Mouse (Mus musculus): ENCODE data around the gene Pacsin3. TPM values are rescaled to one million over a fixed set of nuclear protein-coding genes. Genes with fewer than 3 reads are reported as not detected.

The Pacsin3 gene
- polyA plus RNA-seq, 1 experiment from 2014 or later = 20.0 TPM

GRCm38 (mm10) chr2:91309546-91309945, 53.8 kb downstream of the Pacsin3 start:
- no peaks in the 10 kb centered on the region for H3K36me3 ChIP-seq
- no peak for ATAC-seq (ENCODE audit: low FRiP score)
- H3K27me3 ChIP-seq (replicated peaks) = no peaks in the 10 kb centered on the region

GRCm38 (mm10) chr2:91312578-91313311, 57.0 kb downstream of the Pacsin3 start:
- 30% methylated on average over 10 of the region's 10 CpGs for WGBS
- H3K9me3 ChIP-seq (replicated peaks) = no peaks in the 10 kb centered on the region

More at GRCm38 (mm10) chr2:91309546-91309945, 53.8 kb downstream of the Pacsin3 start:
- Histone ChIP-seq H3K4me1 (peaks cover 4% of the 10 kb centered on the region; the same call in 1 of the 2 replicates), H3K4me3 (replicated peaks) (no peak overlapping the region), H3K27ac (replicated peaks) (no peak overlapping the region), H3K4me2 (no peak overlapping the region), H3K9me3 (replicated peaks) (no peaks in the 10 kb centered on the region), H3K9ac (replicated peaks) (no peak overlapping the region)
- 69% methylated on average over 3 of the region's 3 CpGs for WGBS

GRCm38 (mm10) chr2:91314184-91314583, 58.4 kb downstream of the Pacsin3 start:
- Histone ChIP-seq H3K27ac (replicated peaks) (no peak overlapping the region), H3K9ac (replicated peaks) (no peak overlapping the region), H3K9me3 (replicated peaks) (no peaks in the 10 kb centered on the region), H3K27me3 (replicated peaks) (no peaks in the 10 kb centered on the region), H3K4me1 (peaks cover 4% of the 10 kb centered on the region; the same call in 1 of the 2 replicates), H3K36me3 (0 out of 2 replicates have a peak, but pooled peaks cover 4% of the 10 kb centered on the region), H3K4me3 (replicated peaks) (no peak overlapping the region), H3K4me2 (no peak overlapping the region)
- ATAC-seq (ENCODE audit: low FRiP score) = no peak
- WGBS = 91% methylated on average over 7 of the region's 7 CpGs

More at GRCm38 (mm10) chr2:91312578-91313311, 57.0 kb downstream of the Pacsin3 start:
- no peak overlapping the region for H3K4me3 ChIP-seq (replicated peaks)
- H3K4me1 ChIP-seq = peaks cover 4% of the 10 kb centered on the region; the same call in 1 of the 2 replicates
- no peaks in the 10 kb centered on the region for H3K27me3 ChIP-seq (replicated peaks)
- no peak for ATAC-seq (ENCODE audit: low FRiP score)
- H3K4me2 ChIP-seq = no peak overlapping the region
- H3K36me3 ChIP-seq = 0 out of 2 replicates have a peak, but pooled peaks cover 4% of the 10 kb centered on the region
- no peak overlapping the region for H3K9ac ChIP-seq (replicated peaks)
- 0 out of 2 replicates have a peak overlapping the region, but pooled peaks have one; percentile 19 for H3K27ac ChIP-seq (replicated peaks)

Other genes with a start within 250 kb of the Pacsin3 start
- 2.7 TPM in 2 replicates for gene Rapsn, start 220.3 kb upstream of the Pacsin3 start, polyA plus RNA-seq (2015; fragmentation: Nextera tagmentation; extraction: Ambion mirVana)
- gene Psmc3, start 201.9 kb upstream of the Pacsin3 start, polyA plus RNA-seq (2015; fragmentation: Nextera tagmentation; extraction: Ambion mirVana) = 234 and 240 TPM in 2 replicates
- gene Slc39a13, start 185.5 kb upstream of the Pacsin3 start, polyA plus RNA-seq (2015; fragmentation: Nextera tagmentation; extraction: Ambion mirVana) = 35.5 and 43.2 TPM in 2 replicates
- gene Spi1, start 173.6 kb upstream of the Pacsin3 start, polyA plus RNA-seq (2015; fragmentation: Nextera tagmentation; extraction: Ambion mirVana) = 3.6 and 6.7 TPM in 2 replicates
- 0.33 TPM in 1 of 2 replicates, not detected in the other for gene Mybpc3, start 137.8 kb upstream of the Pacsin3 start, polyA plus RNA-seq (2015; fragmentation: Nextera tagmentation; extraction: Ambion mirVana)
- gene Madd, start 72.1 kb upstream of the Pacsin3 start, polyA plus RNA-seq (2015; fragmentation: Nextera tagmentation; extraction: Ambion mirVana) = 49.0 and 54.5 TPM in 2 replicates
- 2.4 and 3.1 TPM in 2 replicates for gene Nr1h3, start 53.1 kb upstream of the Pacsin3 start, polyA plus RNA-seq (2015; fragmentation: Nextera tagmentation; extraction: Ambion mirVana)
- gene Acp2, start 53.1 kb upstream of the Pacsin3 start, polyA plus RNA-seq (2015; fragmentation: Nextera tagmentation; extraction: Ambion mirVana) = 35.1 and 36.6 TPM in 2 replicates
- 17.5 and 20.2 TPM in 2 replicates for gene Ddb2, start 19.0 kb upstream of the Pacsin3 start, polyA plus RNA-seq (2015; fragmentation: Nextera tagmentation; extraction: Ambion mirVana)
- 62.0 and 68.9 TPM in 2 replicates for gene Arfgap2, start 9.0 kb downstream of the Pacsin3 start, polyA plus RNA-seq (2015; fragmentation: Nextera tagmentation; extraction: Ambion mirVana)
- 133 and 141 TPM in 2 replicates for gene 1110051M20Rik, start 188.8 kb downstream of the Pacsin3 start, polyA plus RNA-seq (2015; fragmentation: Nextera tagmentation; extraction: Ambion mirVana)
- gene Lrp4, start 201.6 kb downstream of the Pacsin3 start, polyA plus RNA-seq (2015; fragmentation: Nextera tagmentation; extraction: Ambion mirVana) = 6.8 and 7.3 TPM in 2 replicates

Measured in neural tube, embryonic 15.5 days (tissue).